Mouse (Mus musculus): ENCODE data around the gene Ifi204. TPM values are rescaled to one million over a fixed set of nuclear protein-coding genes. Genes with fewer than 3 reads are reported as not detected.

Gene Ifi204
- 17.2 TPM for polyA plus RNA-seq (2014; fragmentation: Illumina TruSeq; extraction: RNeasy Lipid Tissue Mini Kit (QIAGEN cat#74804); ENCODE audit: low read depth, low replicate concordance)

DNA sequence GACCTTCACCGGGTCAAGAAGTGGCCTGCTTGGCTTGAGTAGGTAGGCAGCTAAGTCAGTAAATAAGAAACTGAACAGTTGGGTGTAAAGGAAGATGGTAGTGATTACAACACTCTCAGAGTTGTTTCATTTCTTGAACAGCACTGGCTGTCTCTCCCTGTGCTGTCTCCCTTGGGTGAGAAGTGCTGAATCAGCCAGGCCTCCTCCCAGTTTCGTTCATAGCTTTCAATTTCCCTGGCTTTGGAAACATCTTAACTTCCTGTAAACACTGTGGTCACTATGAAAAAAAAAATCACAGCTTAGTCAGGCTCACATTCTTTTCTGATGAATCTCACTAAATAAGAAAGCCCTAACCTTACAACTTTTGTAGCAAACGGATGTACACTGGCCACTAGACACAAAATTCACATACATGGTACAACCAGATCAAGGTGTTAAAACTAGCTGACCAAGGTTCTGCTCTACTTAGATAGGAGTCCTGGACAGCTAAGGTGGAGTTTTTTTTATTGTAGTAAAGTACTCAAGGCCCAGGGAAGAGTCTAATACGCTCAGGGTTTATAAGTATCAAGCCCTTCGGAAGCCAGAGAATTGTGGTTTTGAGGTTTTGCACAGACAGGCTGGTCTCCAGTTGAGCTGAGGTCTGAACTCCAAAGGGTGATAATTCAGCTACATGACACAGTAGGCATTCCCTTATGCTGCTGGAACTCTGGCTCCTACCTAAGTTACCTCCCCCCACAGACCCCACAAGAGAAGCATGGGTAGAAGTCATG, at the start of gene Ifi204:
Gene Ifi204 (minus strand): TSS at position 96 of the 770 bp plus-strand sequence.

DNA sequence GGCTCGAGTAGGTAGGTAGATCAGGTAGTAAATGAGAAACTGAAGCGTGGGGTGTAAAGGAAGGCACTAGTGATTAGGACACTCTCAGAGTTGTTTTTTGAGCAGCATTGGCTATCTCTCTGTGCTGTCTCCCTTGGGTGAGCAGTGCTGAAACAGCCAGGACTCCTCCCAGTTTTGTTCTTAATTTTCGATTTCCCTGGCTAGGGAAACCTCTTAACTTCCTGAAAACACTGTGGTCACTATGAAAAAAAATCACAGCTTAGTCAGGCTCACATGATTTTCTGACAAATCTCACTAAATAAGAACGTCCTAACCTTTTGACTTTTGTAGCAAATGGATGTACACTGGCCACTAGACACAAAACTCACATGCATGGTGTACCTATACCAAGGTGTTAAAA, 25.1 kb downstream of the Ifi204 start, which contains the start of gene Ifi207:
Gene Ifi207 (minus strand): TSS at position 92 of the 400 bp plus-strand sequence.

Other genes starting within 250 kb of the Ifi204 start
- 1.9 TPM for gene Ifi214, start 231.0 kb downstream of the Ifi204 start, polyA plus RNA-seq (2014; fragmentation: Illumina TruSeq; extraction: RNeasy Lipid Tissue Mini Kit (QIAGEN cat#74804); ENCODE audit: low read depth, low replicate concordance)
- gene Ifi213, start 167.7 kb downstream of the Ifi204 start, polyA plus RNA-seq (2014; fragmentation: Illumina TruSeq; extraction: RNeasy Lipid Tissue Mini Kit (QIAGEN cat#74804); ENCODE audit: low read depth, low replicate concordance), result 8.0 TPM
- gene Ifi209, start 136.0 kb downstream of the Ifi204 start, polyA plus RNA-seq (2014; fragmentation: Illumina TruSeq; extraction: RNeasy Lipid Tissue Mini Kit (QIAGEN cat#74804); ENCODE audit: low read depth, low replicate concordance), result 17.8 TPM
- gene Ifi208, start 93.3 kb downstream of the Ifi204 start, polyA plus RNA-seq (2014; fragmentation: Illumina TruSeq; extraction: RNeasy Lipid Tissue Mini Kit (QIAGEN cat#74804); ENCODE audit: low read depth, low replicate concordance), result 3.4 TPM
- 7.8 TPM for gene Ifi207, start 25.2 kb downstream of the Ifi204 start, polyA plus RNA-seq (2014; fragmentation: Illumina TruSeq; extraction: RNeasy Lipid Tissue Mini Kit (QIAGEN cat#74804); ENCODE audit: low read depth, low replicate concordance)
- 13.5 TPM for gene Ifi211, start 146.1 kb upstream of the Ifi204 start, polyA plus RNA-seq (2014; fragmentation: Illumina TruSeq; extraction: RNeasy Lipid Tissue Mini Kit (QIAGEN cat#74804); ENCODE audit: low read depth, low replicate concordance)
- gene Mndal, start 175.5 kb upstream of the Ifi204 start, polyA plus RNA-seq (2014; fragmentation: Illumina TruSeq; extraction: RNeasy Lipid Tissue Mini Kit (QIAGEN cat#74804); ENCODE audit: low read depth, low replicate concordance), result 85.2 TPM
- 55.6 TPM for gene Ifi203, start 175.7 kb upstream of the Ifi204 start, polyA plus RNA-seq (2014; fragmentation: Illumina TruSeq; extraction: RNeasy Lipid Tissue Mini Kit (QIAGEN cat#74804); ENCODE audit: low read depth, low replicate concordance)
- gene Ifi202b, start 215.8 kb upstream of the Ifi204 start, polyA plus RNA-seq (2014; fragmentation: Illumina TruSeq; extraction: RNeasy Lipid Tissue Mini Kit (QIAGEN cat#74804); ENCODE audit: low read depth, low replicate concordance), result not detected

Data from sigmoid colon, adult 10 weeks (tissue).